Mouse (Mus musculus) stomach, embryonic 16.5 days (tissue): ENCODE measurements at regions not wholly inside any gene's neighbourhood (a gene's known extent, or its start where the extent isn't known, plus 50 kb on each side); places are given as distances from the start of the nearest gene placed in this dataset.

Experiments used
- ATAC-seq: fragments of 200-750 bp; cut with Nextera tagmentation; 2 replicates; pipeline ENCODE4 v1.8.0; 2017; ENCODE audit warnings: moderate number of reproducible peaks, moderate TSS enrichment; ENCODE audit not compliant: insufficient read depth, low FRiP score
- H3K27ac ChIP-seq: fragments of 300-500 bp; sonication (generic); 2 replicates; pipeline ENCODE4 v1.5.1; 2014; ENCODE audit warnings: low read length
- H3K27me3 ChIP-seq: fragments of 300-500 bp; sonication (generic); 2 replicates; pipeline ENCODE4 v1.6.1; 2014; ENCODE audit warnings: low read length, control low read depth, mixed read lengths; ENCODE audit not compliant: control insufficient read depth, insufficient read depth
- H3K36me3 ChIP-seq: fragments of 300-500 bp; sonication (generic); 2 replicates; pipeline ENCODE4 v1.6.1; 2014; ENCODE audit warnings: low read length; ENCODE audit not compliant: control insufficient read depth, insufficient read depth
- H3K4me1 ChIP-seq: fragments of 300-500 bp; sonication (generic); 2 replicates; pipeline ENCODE4 v1.6.1; 2014; ENCODE audit warnings: low read length, control low read depth, mixed read lengths; ENCODE audit not compliant: control insufficient read depth, insufficient read depth
- H3K4me2 ChIP-seq: fragments of 300-500 bp; sonication (generic); 2 replicates; pipeline ENCODE4 v1.6.1; 2014; ENCODE audit warnings: low read depth, low read length, mixed read lengths
- H3K4me3 ChIP-seq: fragments of 300-500 bp; sonication (generic); replicated peaks from 2 replicates; pipeline ENCODE4 v1.5.1; 2014; ENCODE audit warnings: mild to moderate bottlenecking, low read length
- H3K9ac ChIP-seq: fragments of 300-500 bp; sonication (generic); 2 replicates; pipeline ENCODE4 v1.6.1; 2014; ENCODE audit warnings: low read length
- H3K9me3 ChIP-seq: fragments of 300-500 bp; sonication (generic); replicated peaks from 2 replicates; pipeline ENCODE4 v1.6.1; 2016; ENCODE audit warnings: low read length, control low read depth; ENCODE audit not compliant: control insufficient read depth
- WGBS: fragments of 180-500 bp; shearing (Covaris S2); extraction: QIAGEN DNeasy Blood & Tissue Kit; methylation state at CpG from one replicate; pipeline ENCODE4 v1.1.7; 2014; 5-methylcytosine and 5-hydroxymethylcytosine counted together

DNA sequence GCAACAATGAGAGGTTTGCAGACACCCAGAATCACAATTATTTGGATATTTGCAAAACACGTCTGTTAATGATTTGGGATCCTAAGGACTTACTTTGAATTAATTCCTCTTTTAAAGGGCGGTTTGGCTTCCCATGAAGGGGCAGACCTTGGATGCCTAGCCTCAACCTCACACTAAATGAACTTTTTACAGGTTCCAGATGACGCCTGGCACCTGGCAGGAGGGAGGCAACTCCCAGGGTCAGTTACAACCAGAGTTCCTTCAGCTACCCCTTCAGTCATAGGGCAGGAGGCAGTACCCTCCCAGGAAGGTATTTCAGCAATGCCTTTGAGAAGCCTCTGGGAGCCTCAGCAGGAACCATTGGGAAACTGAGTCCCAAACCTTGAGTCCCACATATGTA is 57.9 kb upstream of the Stx18 start:
- no peak overlapping the region for H3K9ac ChIP-seq
- H3K36me3 ChIP-seq: no peaks in the 10 kb centered on the region
- ATAC-seq: no peak
- no peak overlapping the region for H3K4me3 ChIP-seq
- no peak overlapping the region for H3K27ac ChIP-seq
- WGBS: 84% methylated on average over 3 of the region's 3 CpGs
- no peaks in the 10 kb centered on the region for H3K9me3 ChIP-seq
- H3K4me1 ChIP-seq: no peaks in the 10 kb centered on the region
- H3K27me3 ChIP-seq: no peaks in the 10 kb centered on the region
- H3K4me2 ChIP-seq: no peak overlapping the region

DNA sequence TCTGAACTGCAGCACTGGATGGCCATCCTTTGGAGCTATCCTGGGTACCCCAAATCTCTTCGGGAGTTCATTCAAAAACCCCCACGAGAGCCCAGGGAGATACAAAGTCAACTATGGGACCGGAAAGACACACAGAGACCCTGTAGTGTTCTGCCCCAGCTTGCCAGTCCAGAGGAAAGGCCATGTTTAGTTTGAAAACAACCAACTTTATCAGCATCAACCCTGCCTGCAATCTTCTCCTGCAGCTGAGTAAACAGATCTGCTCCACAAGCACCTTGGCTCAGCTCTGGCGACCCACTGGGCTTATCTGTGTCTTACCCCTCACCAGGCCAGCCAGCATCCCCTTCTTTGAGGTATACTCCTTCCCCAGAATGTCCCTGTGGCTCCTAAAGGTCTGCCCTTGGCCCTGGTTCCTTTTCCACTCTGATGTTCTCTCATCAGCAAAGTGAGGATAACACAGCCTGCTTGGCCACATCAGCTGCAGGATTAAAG is 61.6 kb upstream of the Stx18 start:
- H3K27ac ChIP-seq: no peak overlapping the region
- no peaks in the 10 kb centered on the region for H3K36me3 ChIP-seq
- WGBS: 41% methylated on average over 4 of the region's 4 CpGs
- no peaks in the 10 kb centered on the region for H3K9me3 ChIP-seq
- H3K4me3 ChIP-seq: no peak overlapping the region
- H3K4me2 ChIP-seq: no peak overlapping the region
- ATAC-seq: no peak
- H3K9ac ChIP-seq: no peak overlapping the region
- H3K27me3 ChIP-seq: no peaks in the 10 kb centered on the region
- H3K4me1 ChIP-seq: no peaks in the 10 kb centered on the region

DNA sequence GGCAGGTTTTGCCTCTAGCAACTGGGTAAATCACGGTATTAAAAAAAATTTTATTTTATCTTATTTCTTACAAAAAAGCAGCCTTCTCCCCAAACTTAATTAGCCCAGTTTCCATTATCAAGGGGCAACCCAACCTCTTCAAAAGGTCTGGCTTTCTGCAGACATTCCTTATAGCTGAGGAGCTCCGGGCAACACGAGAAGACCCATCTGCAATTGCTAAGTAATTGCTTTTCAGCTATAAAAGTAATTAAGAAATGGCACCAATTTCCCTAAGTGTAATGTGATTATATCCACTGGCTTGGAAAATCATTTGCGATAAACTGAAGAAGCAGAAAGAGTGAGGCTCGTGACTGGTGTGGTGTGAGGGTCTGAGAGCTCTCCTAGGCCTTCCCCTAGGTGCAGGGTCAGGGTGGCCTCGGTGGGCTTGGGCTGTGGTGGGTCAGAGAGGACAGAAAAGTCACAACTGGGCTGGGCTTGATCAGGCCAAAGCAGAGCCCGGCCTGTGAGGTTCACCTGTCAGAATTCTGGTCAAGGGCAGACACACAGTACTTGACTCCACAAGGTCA is 65.5 kb upstream of the Stx18 start:
- Histone ChIP-seq H3K4me1 (no peaks in the 10 kb centered on the region; the same call in 1 of the 2 replicates), H3K4me2 (no peak overlapping the region), H3K9me3 (no peaks in the 10 kb centered on the region), H3K9ac (no peak overlapping the region), H3K27me3 (peaks cover 15% of the 10 kb centered on the region; the same call in 1 of the 2 replicates), H3K36me3 (no peaks in the 10 kb centered on the region), H3K4me3 (no peak overlapping the region), H3K27ac (no peak overlapping the region)
- WGBS: 81% methylated on average over 7 of the region's 7 CpGs
- ATAC-seq: no peak

GRCm38 (mm10) chr5:37971724-37972123 is 66.8 kb upstream of the Stx18 start:
- H3K9me3 ChIP-seq: no peaks in the 10 kb centered on the region
- no peaks in the 10 kb centered on the region; the same call in 1 of the 2 replicates for H3K4me1 ChIP-seq
- H3K36me3 ChIP-seq: no peaks in the 10 kb centered on the region
- 53% methylated on average over 11 of the region's 11 CpGs for WGBS
- H3K4me3 ChIP-seq: no peak overlapping the region
- H3K27ac ChIP-seq: no peak overlapping the region
- H3K27me3 ChIP-seq: peaks cover 24% of the 10 kb centered on the region
- H3K4me2 ChIP-seq: no peak overlapping the region
- no peak for ATAC-seq
- no peak overlapping the region for H3K9ac ChIP-seq

- no peaks in the 10 kb centered on the region; the same call in 1 of the 2 replicates for H3K4me1 ChIP-seq
- H3K9me3 ChIP-seq: no peaks in the 10 kb centered on the region
- H3K27me3 ChIP-seq: peaks cover 27% of the 10 kb centered on the region
- 0 out of 2 replicates have a peak overlapping the region, but pooled peaks have one; percentile 0 for H3K4me2 ChIP-seq
- no peak for ATAC-seq
- 11% methylated on average over 10 of the region's 10 CpGs for WGBS
- H3K4me3 ChIP-seq: no peak overlapping the region
- H3K27ac ChIP-seq: no peak overlapping the region
- no peaks in the 10 kb centered on the region for H3K36me3 ChIP-seq
- no peak overlapping the region for H3K9ac ChIP-seq
These were observed 69.9 kb upstream of the Stx18 start for GRCm38 (mm10) chr5:37968596-37968995.

GRCm38 (mm10) chr5:37967914-37968375 is 70.6 kb upstream of the Stx18 start:
- WGBS: 3% methylated on average over 14 of the region's 14 CpGs

DNA sequence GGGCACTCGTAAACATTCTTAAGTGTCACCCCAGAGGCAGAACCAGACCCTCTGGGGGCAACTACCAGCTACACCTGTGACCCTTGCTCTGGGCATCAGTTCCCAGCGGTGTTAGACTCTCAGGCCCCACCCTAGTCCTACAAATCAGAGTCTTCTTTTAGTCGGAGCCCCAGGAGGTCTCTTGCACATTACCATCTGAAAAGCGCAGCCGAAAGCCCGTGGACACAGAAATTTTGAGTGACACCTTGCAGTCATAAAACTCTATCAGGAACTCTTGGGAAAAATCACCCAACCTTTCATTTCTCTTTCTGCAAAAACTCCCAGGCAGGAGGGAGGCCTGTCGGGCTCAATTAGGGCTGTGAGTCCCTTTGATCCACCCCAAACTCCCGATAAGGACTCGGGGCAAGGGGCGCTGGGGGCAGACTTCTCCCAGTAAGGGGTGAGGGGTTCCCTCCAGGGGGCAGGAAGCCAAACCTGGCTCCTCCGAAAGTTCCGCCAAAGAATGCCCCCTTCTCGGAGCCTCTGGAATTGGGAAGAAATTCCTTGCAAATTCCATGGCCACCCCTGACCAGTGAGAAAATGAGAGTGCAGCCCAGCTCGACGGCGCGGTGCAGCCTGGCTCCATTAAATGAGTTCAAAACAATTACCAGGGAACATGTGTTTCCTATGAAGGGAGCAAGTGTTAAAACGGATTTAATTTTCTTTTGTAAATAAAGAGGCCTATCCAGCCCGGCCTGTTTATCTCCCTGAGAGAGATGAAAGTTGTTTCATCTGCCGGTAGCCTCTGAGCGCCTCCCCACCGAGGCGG is 71.2 kb upstream of the Stx18 start:
- Histone ChIP-seq H3K9me3 (no peaks in the 10 kb centered on the region), H3K4me3 (no peak overlapping the region), H3K4me1 (no peaks in the 10 kb centered on the region; the same call in 1 of the 2 replicates), H3K4me2 (no peak overlapping the region), H3K27me3 (peaks cover 27% of the 10 kb centered on the region), H3K36me3 (no peaks in the 10 kb centered on the region), H3K9ac (no peak overlapping the region), H3K27ac (no peak overlapping the region)
- WGBS: 13% methylated on average over 23 of the region's 23 CpGs
- no peak for ATAC-seq

More at GRCm38 (mm10) chr5:37967914-37968375, 70.6 kb upstream of the Stx18 start:
- no peak overlapping the region for H3K4me3 ChIP-seq
- ATAC-seq: no peak
- H3K27ac ChIP-seq: no peak overlapping the region
- no peaks in the 10 kb centered on the region for H3K9me3 ChIP-seq
- H3K27me3 ChIP-seq: peaks cover 27% of the 10 kb centered on the region
- 0 out of 2 replicates have a peak overlapping the region, but pooled peaks have one; percentile 0 for H3K4me2 ChIP-seq
- no peak overlapping the region for H3K9ac ChIP-seq
- H3K4me1 ChIP-seq: no peaks in the 10 kb centered on the region; the same call in 1 of the 2 replicates
- H3K36me3 ChIP-seq: no peaks in the 10 kb centered on the region

DNA sequence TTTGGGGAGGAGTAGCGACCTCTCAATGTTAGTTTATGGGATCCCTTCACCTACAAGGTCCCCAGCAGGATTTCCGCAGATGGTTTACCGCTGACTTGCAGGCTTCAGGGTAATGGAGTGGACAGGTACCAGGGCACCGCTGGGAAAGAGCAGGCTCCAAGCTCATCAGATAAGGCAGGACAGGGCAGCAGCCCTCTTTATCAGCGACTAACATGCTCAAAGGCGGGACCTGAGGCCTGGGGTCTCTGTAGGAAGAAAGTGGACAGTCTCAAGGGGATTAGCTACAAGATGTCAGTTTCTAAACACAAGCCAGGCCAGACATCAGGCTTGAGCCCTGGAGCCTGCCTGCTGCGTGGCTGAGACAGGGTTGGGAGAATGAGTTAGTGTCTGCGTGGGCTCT is 74.9 kb upstream of the Stx18 start:
- Histone ChIP-seq H3K4me1 (no peaks in the 10 kb centered on the region), H3K4me2 (no peak overlapping the region), H3K9ac (no peak overlapping the region), H3K9me3 (no peaks in the 10 kb centered on the region), H3K27ac (no peak overlapping the region), H3K4me3 (no peak overlapping the region), H3K36me3 (no peaks in the 10 kb centered on the region), H3K27me3 (peaks cover 18% of the 10 kb centered on the region)
- ATAC-seq: no peak
- 57% methylated on average over 8 of the region's 8 CpGs for WGBS

- no peak for ATAC-seq
- H3K36me3 ChIP-seq: no peaks in the 10 kb centered on the region
- H3K4me3 ChIP-seq: no peak overlapping the region
- no peak overlapping the region for H3K27ac ChIP-seq
- WGBS: 25% methylated on average over 3 of the region's 3 CpGs
- no peak overlapping the region for H3K4me2 ChIP-seq
- H3K4me1 ChIP-seq: no peaks in the 10 kb centered on the region
- H3K27me3 ChIP-seq: peaks cover 7% of the 10 kb centered on the region; the same call in 1 of the 2 replicates
- H3K9ac ChIP-seq: no peak overlapping the region
- no peaks in the 10 kb centered on the region for H3K9me3 ChIP-seq
These were observed 76.0 kb upstream of the Stx18 start for GRCm38 (mm10) chr5:37962513-37962912.
